Mouse (Mus musculus) erythroblast, adult 5-6 weeks (primary cell): Measurements from ENCODE around the gene Zfp526. TPM values are rescaled to one million over a fixed set of nuclear protein-coding genes. Genes with fewer than 3 reads are reported as not detected.
A peak's percentile ranks its signal among the peaks of the same experiment; 100 is the strongest.

Source experiments
- ATAC-seq: replicated peaks from 2 replicates; pipeline ENCODE4 v1.8.0; 2016; ENCODE audit warnings: moderate number of reproducible peaks, mild to moderate bottlenecking, moderate TSS enrichment, inconsistent platforms; ENCODE audit not compliant: poor library complexity, low FRiP score, severe bottlenecking
- total RNA-seq, 2 experiments: library from RNA; stranded (forward) in 1 of 2; stranded (reverse) in 1 of 2; fragments of 150-400 nt in 1 of 2; fragments of 200-764, 138-1000 nt in 1 of 2; gene quantifications; 2 replicates each; pipeline versions ENCODE4 v1.2.3 to v1.2.4; 2015 to 2017; ENCODE audit warnings: low replicate concordance in 2 of 2

Gene Zfp526
- total RNA-seq, 2 experiments from 2014 or later = 25.4 to 37.7 TPM

- no peak for ATAC-seq
Measured at GRCm38 (mm10) chr7:25206094-25206830, 15.0 kb upstream of the Zfp526 start.

- peak; percentile 84 for ATAC-seq
Measured at GRCm38 (mm10) chr7:25209161-25209622, 12.0 kb upstream of the Zfp526 start.

- no peak for ATAC-seq
Measured at GRCm38 (mm10) chr7:25210482-25210881, 10.7 kb upstream of the Zfp526 start.

- no peak for ATAC-seq
Measured at GRCm38 (mm10) chr7:25213099-25213498, 8.1 kb upstream of the Zfp526 start.

- ATAC-seq = no peak
Measured at GRCm38 (mm10) chr7:25214172-25214571, 7.1 kb upstream of the Zfp526 start.

GRCm38 (mm10) chr7:25217653-25218395, 3.4 kb upstream of the Zfp526 start:
- ATAC-seq = peak; percentile 36

GRCm38 (mm10) chr7:25218705-25219415, 2.4 kb upstream of the Zfp526 start:
- ATAC-seq = peak; percentile 38

- no peak; the same call in 1 of the 2 replicates for ATAC-seq
Measured at GRCm38 (mm10) chr7:25219416-25219750, 1.8 kb upstream of the Zfp526 start.

- ATAC-seq = peak; percentile 67
Measured at GRCm38 (mm10) chr7:25219756-25220456, 1.3 kb upstream of the Zfp526 start.

GRCm38 (mm10) chr7:25220457-25221101, 646 bp upstream of the Zfp526 start, which contains the start of gene Dedd2:
Dedd2 (minus strand) TSS chr7:25220615.
- peak; percentile 4 for ATAC-seq

- 0 out of 2 replicates have a peak, but pooled peaks have one; percentile 3 for ATAC-seq
Measured at GRCm38 (mm10) chr7:25222275-25222967, 1.2 kb downstream of the Zfp526 start.

GRCm38 (mm10) chr7:25227523-25228300, 6.5 kb downstream of the Zfp526 start:
- no peak for ATAC-seq

- no peak for ATAC-seq
Measured at GRCm38 (mm10) chr7:25230690-25231285, 9.6 kb downstream of the Zfp526 start.

- no peak for ATAC-seq
Measured at GRCm38 (mm10) chr7:25232101-25232648, 10.9 kb downstream of the Zfp526 start.

GRCm38 (mm10) chr7:25233061-25233460, 11.8 kb downstream of the Zfp526 start:
- ATAC-seq = no peak

GRCm38 (mm10) chr7:25235526-25235925, 14.3 kb downstream of the Zfp526 start:
- no peak for ATAC-seq

- peak; percentile 79 for ATAC-seq
Measured at GRCm38 (mm10) chr7:25237249-25238014, 16.2 kb downstream of the Zfp526 start, which contains the start of gene Gsk3a. Gsk3a (minus strand) TSS chr7:25237851.
